Mouse (Mus musculus) cerebellum, adult 11-12 months (tissue): ENCODE measurements around the gene Birc2.
"Not testable (repeated sequence)": the region's sequence is repeated elsewhere in the genome, so short reads cannot be mapped to it uniquely, and the experiment has no call there.

Experiments used
- DNase-seq: peaks from one replicate; pipeline ENCODE4 v3.0.0; 2022

Gene Birc2

GRCm38 (mm10) chr9:7836905-7837805 lies at the start of gene Birc2:
Gene Birc2, minus strand, starts transcription at chr9:7837064.
- DNase-seq, result peak; percentile 97

GRCm38 (mm10) chr9:7884346-7884745 lies 47.5 kb upstream of the Birc2 start:
- DNase-seq, result no peak

- DNase-seq, result no peak
These were observed 45.5 kb upstream of the Birc2 start for GRCm38 (mm10) chr9:7882304-7882865.

DNA sequence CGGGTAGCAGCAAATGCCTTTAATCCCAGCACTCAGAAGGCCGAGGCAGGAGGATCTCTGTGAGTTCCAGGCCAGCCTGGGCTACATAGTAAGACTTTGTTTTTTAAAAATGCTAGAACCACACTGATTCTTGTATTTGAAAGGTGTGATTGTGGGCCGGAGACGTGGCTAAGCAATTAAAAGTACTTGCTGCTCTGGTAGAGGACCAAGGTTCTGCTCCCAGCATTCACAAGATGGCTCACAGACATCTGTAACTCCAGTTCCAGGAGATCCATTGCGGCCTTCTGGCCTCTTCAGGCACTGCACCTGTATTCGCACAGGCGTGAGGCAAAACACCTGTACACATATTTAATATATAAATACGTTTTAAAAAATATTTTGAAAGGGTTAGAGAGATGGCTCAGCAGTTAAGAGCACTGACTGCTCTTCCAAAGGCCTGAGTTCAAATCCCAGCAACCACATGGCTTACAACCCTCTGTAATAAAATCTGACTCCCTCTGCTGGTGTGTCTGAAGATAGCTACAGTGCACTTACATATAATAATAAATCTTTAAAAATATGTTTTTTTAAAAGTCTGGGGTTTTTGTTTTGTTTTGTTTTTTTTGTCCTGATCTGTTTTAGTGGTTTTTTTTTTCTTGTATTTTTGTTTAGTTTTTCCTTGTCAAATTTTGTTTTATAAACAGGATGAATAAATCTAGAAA lies 36.8 kb upstream of the Birc2 start:
- DNase-seq, result no peak

DNA sequence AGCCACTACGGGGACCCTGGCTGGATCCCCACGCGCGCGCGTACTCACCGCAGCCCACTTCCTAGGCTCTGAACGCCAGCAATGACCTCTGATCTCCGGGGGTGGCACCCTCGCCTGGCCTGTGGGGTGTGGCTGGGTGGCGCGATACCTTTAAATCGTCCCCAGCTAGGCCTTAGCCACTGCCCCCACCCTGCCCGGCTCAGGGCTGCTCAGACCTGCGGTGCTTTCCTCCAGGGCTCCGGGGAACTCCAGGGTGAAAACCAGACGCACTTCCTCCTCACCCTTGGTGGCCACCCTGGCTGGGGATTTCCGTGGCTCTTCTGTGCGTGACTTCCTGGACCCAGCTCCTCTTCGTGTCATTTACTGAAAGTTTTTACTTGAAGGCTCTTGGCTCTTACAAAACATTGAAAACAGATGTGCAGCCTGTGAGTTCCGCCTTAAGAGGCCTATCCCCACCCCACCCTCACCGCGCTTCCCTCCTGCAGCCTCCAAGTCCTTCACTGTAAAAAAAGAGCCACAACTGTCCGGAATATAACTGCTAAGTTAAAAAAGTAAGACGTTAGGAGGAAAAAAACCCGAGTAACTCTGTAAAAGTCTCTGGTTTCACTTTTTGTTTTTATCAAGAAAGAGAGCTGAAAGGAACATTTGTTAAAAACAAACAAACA lies 36.0 kb upstream of the Birc2 start, which contains the start of gene Birc3:
Gene Birc3 (minus strand): TSS at position 412 of the 665 bp plus-strand sequence.
- no peak for DNase-seq

DNA sequence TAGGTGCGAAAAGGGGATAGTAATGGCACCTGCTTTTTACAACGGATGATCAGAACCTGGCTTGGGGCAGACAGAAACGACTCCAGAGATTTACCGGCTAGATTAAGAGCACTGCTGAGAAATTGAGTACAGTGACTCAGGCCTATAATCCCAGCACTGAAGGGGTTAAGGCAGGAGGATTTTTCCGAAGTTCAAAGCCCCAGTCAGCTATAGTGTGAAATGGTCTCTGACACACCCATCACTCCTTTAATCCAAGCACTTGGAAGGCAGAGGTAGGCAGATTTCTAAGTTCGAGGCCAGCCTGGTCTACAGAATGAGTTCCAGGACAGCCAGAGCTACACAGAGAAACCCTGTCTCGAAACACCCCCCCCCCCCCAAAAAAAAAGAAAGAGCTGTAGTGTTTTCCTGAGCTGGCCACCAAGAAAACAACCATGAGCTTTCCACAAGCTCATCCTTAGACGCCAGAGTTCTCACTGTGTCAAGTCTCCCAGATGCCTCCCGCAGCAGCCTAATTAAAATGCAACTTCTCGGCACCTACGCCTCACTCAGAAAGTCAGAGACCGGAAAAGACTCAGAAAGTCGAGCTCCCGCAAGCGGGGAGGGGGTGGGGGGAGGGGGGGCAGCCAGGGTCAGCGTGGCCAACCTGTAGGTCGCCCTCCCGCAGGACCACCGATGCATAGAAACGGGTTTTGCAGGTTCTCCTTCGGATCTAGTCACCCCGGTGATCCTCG lies 35.3 kb upstream of the Birc2 start:
- no peak for DNase-seq

DNA sequence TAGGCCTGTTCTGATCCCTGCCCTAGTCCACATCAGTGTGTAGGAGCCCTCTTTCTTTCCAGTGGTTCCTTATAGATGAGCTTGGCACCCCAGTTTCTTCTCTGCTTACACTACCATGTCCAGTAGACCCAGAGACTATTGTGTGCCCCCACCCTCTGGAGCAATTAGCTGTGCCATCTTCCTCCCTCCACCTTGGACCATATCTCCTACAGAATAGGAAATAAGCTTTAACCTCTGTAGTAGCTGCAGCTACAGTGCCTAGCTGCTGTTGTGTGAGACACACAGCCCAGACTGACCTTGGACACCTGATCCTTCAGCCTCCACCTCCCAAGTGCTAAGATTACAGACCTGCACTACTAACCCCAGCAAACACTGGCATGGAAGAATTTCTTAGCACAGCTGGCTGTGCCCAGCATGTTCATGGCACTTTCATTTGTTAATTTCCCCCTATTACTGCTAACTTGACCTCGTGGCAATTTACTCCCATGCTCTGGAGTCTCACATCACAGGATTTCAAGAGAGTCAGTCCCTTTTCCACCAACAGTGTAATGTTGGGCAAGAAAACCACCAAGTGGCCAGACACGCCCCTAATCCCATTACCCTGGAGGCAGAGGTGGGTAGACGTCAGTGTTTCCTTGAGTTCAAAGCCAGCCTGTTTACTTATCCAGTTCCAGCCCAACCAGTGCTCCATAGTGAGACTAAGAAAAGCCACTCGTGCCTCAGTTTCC lies 34.6 kb upstream of the Birc2 start:
- DNase-seq, result no peak

- DNase-seq, result no peak
These were observed 33.9 kb upstream of the Birc2 start for GRCm38 (mm10) chr9:7870556-7871315.

- no peak for DNase-seq
These were observed 32.1 kb upstream of the Birc2 start for GRCm38 (mm10) chr9:7868838-7869491.

- no peak for DNase-seq
These were observed 31.1 kb upstream of the Birc2 start for GRCm38 (mm10) chr9:7867981-7868380.

DNA sequence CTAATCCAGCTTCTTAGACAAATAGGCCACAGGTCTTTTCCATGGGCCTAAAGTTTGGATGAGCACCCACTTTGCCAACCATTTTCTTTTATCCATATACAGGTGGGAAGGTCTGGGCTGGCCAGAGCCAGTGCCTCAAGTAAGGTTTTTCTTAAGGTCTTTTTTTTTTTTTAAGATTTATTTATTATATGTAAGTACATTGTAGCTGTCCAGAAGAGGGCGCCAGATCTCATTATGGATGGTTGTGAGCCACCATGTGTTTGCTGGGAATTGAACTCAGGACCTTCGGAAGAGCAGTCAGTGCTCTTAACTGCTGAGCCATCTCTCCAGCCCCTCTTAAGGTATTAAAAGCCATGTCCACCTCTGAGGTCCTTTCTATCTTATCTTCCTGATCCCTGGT lies 30.1 kb upstream of the Birc2 start:
- DNase-seq, result not testable (repeated sequence)

GRCm38 (mm10) chr9:7860976-7861375 lies 24.1 kb upstream of the Birc2 start:
- DNase-seq, result no peak

- DNase-seq, result no peak
These were observed 19.0 kb upstream of the Birc2 start for GRCm38 (mm10) chr9:7855912-7856311.

- no peak for DNase-seq
These were observed 18.5 kb upstream of the Birc2 start for GRCm38 (mm10) chr9:7855374-7855773.

GRCm38 (mm10) chr9:7854196-7854595 lies 17.3 kb upstream of the Birc2 start:
- peak; percentile 55 for DNase-seq

- no peak for DNase-seq
These were observed 15.7 kb upstream of the Birc2 start for GRCm38 (mm10) chr9:7852346-7853230.

- DNase-seq, result no peak
These were observed 15.0 kb upstream of the Birc2 start for GRCm38 (mm10) chr9:7851841-7852240.

GRCm38 (mm10) chr9:7848191-7848590 lies 11.3 kb upstream of the Birc2 start:
- DNase-seq, result no peak

GRCm38 (mm10) chr9:7846667-7847199 lies 9.9 kb upstream of the Birc2 start:
- no peak for DNase-seq
